Mouse (Mus musculus) c-Kit-positive CD71-positive TER-119-positive erythroid progenitor cells, embryonic 14.5 days (primary cell): Measurements from ENCODE around the gene Fam129c.

Experiments
- DNase-seq: peaks from one replicate; pipeline ENCODE4 v3.0.0-alpha.2; 2013; ENCODE audit warnings: low spot score

The Fam129c gene

DNA sequence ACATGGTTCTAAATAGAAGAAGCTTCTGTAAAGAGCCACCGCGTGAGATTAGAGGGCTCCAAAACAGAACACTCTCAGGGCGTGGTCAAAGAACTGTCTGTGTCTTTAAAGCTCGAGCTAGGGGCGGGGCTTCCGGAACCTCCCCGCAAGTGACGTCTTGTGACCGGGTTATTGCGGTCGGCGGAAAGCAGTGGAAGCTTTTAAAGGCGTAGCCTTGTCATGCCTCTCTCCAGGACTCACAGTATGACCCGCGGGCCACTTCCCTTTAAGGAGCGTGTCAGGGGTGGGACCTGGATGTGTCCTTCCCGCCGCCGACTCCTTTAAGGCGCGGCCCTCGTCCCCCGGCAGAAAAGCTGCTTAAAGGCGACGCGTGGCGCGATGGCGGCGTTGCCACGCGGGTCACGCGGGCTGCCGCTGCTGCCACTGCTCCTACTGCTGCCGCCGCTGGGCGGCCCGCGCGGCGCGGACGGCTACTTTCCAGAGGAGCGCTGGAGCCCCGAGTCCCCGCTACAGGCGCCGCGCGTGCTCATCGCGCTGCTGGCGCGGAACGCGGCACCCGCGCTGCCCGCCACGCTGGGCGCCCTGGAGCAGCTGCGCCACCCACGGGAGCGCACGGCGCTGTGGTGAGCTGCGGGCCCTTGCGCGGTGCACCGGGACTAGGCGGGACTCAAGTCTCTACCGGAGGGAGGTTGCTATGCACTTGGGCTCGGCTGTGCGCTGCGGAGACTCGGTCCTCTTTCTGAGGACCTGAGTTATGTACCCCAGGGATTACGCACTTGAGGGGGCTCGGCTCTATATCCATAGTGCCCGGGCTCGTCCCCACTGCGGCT, 13.6 kb downstream of the Fam129c start, which contains the start of gene Colgalt1:
Gene Colgalt1, plus strand, starts transcription at position 177 of the 830 bp plus-strand sequence.
- peak; percentile 98 for DNase-seq

- DNase-seq, result no peak
These were observed 14.7 kb downstream of the Fam129c start for GRCm38 (mm10) chr8:71612141-71612540.

DNA sequence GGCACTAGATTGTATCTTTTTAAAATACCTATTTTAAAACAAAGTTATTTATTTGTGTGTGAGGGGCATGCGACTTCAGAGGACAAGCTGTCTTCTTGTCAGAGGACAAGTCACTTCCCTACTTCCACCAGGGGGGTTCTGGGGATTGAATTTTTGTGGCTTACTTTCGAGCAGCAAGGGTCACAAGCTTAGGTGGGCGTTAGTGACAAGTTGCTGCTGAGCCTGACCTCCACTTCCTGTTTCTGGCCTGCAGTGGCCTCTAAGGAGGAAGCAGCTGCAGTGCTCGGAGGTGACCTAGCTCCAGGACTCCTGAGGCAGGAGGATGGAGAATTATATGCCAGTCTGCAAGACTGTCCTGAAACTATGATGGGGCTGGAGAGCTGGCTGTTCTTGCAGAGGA, 16.0 kb downstream of the Fam129c start:
- no peak for DNase-seq

DNA sequence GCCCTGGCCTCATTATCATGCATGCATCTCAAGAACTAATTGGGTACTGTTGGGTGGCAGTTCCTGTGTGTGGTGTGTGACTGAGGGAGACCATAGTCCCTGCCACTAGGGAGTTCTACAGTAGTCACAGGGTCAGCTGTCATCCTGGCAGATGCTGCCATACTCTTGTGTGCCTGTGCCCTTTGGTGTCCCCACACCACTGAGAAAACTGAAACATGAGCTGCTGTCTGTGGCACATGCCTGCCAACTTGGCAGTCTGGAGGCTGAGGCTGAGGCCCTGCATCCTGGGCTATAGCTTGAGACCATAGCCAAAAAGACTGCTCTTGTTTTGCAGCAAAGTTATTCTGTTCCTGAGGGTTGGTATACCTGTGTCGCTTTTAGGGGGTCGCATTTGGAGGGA, 22.3 kb downstream of the Fam129c start:
- no peak for DNase-seq

GRCm38 (mm10) chr8:71625088-71625487, 27.6 kb downstream of the Fam129c start:
- no peak for DNase-seq

- no peak for DNase-seq
These were observed 29.3 kb downstream of the Fam129c start for GRCm38 (mm10) chr8:71626753-71627152.

DNA sequence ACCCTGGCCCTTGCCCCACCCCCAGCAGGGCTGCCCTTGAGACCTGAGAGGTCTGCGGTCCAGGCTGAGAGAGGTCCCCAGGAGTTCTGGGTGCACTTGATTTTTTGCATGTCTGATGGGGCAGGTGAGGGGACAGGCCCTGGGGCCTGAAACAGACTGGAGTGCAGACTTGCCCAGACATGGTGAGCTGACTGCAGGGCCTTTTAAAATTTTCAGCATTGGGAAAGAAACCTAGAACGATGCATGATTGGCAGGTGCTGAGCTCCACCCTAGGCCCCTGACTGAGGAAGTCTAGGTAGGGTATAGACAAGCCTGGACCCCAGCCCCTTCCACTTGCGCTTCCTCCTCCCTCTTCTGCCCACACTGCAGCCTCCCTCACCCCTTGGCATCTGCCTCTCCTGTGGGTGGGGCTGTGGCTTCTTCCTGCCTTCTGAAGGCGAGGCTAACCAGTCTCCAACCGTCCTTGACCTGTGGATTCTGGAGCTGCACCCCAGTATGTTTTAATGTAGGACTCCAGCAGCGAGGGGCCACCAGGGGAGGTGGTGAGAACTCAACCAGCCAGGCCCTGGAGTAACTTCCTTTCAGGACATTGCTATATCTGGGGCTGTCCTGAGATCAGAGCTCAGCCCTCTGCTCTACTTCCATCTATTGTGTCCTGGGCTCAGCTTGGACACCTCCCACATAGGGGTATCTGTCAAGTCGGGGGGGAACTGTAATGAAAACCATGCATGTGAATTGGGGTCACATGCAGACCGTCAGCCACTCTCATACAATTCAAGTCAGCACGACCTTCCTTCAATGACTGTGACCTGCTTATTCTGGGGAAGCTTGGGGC, 30.0 kb downstream of the Fam129c start:
- DNase-seq, result no peak

DNA sequence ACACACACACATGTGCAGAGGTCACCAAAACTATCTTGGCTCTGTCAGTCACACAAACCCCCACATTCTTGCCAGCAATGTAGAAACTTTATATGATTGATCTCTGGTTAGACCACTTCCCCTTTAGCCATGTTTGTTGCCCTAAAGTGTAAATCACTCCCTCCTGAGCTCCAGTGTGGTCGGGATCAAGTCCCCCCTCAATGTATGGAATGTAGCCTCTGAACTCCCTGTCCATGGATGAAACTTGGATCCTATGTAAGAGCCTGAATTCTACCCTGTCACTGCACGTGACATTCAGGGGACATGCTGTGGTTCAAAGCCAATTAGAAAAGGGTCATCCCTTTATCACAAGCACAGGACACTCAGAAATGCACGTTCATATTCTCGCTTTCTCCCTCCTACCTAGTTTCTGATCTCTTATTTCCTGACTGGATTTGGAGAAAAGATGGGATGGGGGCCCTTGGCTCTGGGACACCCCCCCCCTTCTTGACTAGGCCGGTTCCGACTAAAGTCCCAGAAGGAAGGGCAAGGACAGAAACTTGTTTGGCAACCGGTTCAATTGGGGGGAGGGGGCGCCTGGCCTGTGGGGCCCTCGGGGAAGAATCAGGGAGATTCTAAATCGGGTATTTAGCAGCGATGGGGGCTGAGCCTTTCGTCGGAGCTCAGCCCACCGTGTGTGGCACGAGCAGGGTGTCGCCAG, 31.1 kb downstream of the Fam129c start:
- DNase-seq, result no peak

- DNase-seq, result peak; percentile 84
These were observed 31.7 kb downstream of the Fam129c start for GRCm38 (mm10) chr8:71629096-71629697.

DNA sequence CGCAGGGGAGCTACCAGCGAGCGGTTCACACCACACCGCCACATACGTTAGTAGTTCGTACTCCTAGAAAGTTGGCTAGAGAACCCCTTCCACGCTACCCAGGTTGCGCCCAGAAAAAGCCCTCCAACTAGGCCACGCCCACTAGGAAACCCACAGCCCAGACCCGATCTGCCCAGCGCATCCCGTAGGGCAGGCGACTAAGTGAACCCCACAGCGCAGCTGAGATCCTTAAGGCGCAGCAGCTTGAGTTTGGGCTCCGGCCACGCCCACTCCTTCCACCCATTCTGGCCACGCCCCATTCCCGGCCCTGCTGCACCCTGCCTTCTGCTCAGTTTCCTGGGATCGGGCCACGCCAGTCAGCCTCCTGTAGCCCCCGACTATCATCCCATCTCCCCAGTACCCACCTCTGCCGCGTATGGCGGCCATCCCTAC, 32.3 kb downstream of the Fam129c start:
- DNase-seq, result peak; percentile 45

DNA sequence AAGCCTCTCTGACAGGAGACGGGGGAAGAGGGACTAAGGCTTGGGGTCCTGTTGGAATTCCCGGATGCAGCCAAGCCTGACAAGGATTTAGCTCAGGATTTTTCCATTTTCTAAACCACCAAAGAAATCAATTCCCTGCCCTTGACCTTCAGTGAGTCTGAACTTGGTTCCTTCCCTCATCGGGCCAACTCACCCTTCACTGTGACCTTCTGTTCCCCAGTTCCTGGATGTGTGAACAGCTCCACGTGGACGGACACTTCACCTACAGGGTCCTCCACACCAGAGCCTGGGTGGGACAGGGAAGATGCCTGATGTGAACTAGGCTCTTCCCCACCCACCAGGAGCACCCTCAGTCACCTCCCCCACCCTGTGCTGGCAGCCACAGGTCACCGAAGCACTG, 33.3 kb downstream of the Fam129c start:
- no peak for DNase-seq

- DNase-seq, result no peak
These were observed 34.4 kb downstream of the Fam129c start for GRCm38 (mm10) chr8:71631897-71632296.

DNA sequence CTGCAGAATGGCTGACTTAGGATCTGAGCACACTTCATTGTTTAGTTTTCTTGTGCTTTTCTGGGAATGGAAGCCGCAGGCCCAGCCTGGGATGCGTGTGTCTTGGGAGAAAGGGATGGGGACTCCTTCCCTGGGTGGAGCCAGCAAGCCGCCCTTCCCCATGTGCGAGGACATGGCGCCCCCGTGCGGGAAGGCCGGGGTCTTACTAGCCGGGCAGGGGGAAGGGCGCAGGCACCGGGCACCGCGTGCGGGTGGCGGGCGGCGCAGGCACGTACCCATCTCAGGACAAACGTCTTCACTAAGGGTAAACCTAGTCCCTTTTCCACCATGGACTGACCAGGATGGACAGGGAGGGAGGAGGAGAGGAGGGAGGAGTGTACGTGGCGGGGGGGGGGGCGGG, 35.7 kb downstream of the Fam129c start:
- DNase-seq, result no peak

DNA sequence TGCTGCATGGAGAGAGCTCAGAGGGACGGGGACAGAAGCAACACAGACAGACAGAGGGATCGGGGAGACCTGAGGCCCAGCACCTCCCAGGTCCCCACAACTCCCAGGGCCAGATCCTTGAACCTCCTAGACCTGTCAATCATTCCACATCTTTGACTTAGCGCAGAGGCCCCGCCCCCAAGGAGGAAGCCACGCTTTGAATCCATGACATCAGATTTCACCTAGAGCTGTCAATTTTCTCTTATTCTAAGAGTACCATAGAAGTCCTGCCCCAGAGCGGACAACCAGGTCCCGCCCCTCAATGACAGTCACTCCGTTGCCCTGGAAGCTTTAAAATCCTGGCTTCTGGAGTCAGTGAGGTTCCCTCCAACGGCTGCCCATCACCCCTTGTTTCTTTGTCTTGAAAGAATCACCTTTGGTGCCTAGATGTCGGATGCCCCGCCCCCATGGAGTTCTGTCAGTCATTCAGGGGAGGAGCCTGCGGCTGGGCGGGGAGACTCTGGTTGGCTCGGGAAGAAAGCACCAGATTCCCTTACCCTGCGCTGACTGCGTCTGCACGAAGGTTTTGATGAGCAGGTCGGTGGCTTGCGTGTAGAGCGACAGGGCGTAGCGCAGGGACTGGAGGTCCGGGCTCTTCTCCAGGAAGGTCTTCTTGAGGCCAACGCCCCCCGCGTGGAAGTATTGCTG, 36.7 kb downstream of the Fam129c start:
- DNase-seq, result peak; percentile 59

- DNase-seq, result no peak
These were observed 40.0 kb downstream of the Fam129c start for GRCm38 (mm10) chr8:71637149-71638095.

DNA sequence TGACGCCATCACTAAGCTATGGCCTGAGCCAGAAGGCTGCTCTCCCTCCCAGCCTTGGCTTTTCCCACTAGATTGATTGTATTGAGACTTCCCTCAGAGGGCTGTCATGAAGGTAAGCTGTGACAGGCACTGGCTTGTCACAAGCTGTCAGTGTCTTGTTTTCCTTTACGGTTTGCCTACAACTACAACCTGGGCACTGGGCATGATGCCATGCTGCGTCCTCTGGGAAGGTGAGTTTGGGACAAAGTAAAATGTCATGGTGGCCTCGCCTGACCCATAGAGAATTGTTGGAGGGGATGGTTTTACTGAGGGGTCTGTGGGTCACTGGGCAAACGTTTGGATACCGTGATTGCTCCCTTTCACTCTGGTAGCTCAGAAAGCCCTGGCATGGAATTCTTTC, 40.9 kb downstream of the Fam129c start:
- DNase-seq, result no peak

GRCm38 (mm10) chr8:71639318-71639717, 41.9 kb downstream of the Fam129c start:
- no peak for DNase-seq

DNA sequence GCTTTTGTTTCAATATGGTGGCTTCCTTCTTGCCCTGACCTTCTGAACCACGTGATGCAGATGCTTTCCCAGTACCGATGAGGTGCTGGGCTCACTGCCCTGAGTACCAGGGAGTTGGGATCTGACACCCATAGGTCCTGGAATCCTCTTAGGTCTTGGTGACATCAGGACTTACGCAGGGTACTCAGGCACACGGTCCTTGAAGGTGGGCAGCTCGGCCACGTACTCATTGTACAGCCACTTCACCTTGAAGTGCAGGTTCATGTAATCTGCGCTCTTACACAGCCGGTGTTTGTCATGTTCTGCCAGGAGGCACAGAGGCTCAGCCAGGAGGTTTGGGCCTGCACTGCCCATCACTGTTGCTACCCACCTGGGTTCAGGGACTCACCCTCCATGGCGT, 48.1 kb downstream of the Fam129c start:
- DNase-seq, result no peak

DNA sequence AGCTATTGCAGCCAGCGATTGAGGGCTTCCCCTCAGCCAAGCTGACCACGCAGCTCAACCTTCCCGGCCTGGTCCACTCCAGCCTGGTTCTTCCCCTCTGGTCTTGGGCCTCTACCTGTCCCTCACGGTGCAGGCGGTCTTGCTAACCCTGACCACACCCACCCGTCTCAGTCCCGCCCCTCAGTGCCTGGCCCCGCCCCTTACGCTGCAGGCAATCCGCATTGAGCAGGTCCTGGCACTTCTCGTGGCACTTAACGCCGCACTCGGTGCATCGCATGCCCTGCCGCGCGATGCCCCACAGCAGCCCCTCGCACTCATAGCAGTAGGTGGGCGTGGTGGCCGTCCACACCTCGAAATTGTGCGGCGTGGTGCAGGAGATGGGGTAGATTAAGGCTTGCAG, 57.2 kb downstream of the Fam129c start:
- peak; percentile 41 for DNase-seq
